Mouse (Mus musculus) heart, adult 18-20 months (tissue): ENCODE data around the gene Rnf213. TPM values are rescaled to one million over a fixed set of nuclear protein-coding genes. Genes with fewer than 3 reads are reported as not detected.

ENCODE experiments used
- DNase-seq, 2 experiments: peaks; one replicate each; pipeline ENCODE4 v3.0.0; 2021 to 2022; ENCODE audit warnings: mixed read lengths in 1 of 2
- total RNA-seq, 2 experiments: library from RNA; stranded (reverse); gene quantifications; 2 replicates each; pipeline ENCODE4 v1.2.3; 2021

Rnf213 gene
- total RNA-seq, 2 experiments from 2014 or later, result 14.6 to 15.2 TPM

DNA sequence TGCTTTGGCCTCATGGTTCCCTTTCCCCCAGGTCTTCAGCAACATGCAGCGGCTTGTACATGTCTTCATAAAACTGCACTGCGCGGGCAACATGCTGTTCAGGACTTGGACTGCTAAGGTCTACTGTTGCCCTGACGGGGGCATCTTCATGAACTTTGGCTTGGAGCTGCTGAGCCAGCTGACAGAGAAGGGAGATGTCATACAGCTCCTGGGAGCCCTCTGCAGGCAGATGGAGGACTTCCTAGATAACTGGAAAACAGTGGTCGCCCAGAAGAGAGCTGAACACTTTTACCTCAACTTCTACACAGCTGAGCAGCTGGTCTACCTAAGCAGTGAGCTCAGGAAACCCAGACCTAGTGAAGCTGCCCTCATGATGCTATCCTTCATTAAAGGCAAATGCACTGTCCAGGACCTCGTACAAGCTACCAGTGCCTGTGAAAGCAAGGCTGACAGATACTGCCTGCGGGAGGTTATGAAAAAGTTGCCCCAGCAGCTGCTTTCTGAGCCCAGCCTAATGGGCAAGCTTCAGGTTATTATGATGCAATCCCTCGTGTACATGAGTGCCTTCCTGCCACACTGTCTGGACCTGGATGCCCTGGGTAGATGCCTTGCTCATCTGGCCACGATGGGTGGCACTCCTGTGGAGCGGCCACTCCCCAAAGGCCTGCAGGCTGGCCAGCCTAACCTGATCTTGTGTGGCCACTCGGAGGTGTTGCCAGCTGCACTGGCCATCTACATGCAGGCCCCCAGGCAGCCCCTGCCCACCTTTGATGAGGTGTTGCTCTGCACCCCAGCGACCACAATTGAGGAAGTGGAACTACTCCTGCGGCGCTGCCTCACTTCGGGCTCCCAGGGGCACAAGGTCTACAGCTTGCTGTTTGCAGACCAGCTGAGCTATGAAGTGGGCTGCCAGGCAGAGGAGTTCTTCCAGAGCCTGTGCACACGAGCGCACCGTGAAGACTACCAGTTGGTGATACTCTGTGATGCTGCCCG, 43.3 kb downstream of the Rnf213 start:
- DNase-seq, result peak in 1 of 2 experiments; percentile 19

GRCm38 (mm10) chr11:119438776-119439175, 45.9 kb downstream of the Rnf213 start:
- DNase-seq, result no peak

- DNase-seq, result no peak
These were observed 49.3 kb downstream of the Rnf213 start for GRCm38 (mm10) chr11:119442199-119442598.

DNA sequence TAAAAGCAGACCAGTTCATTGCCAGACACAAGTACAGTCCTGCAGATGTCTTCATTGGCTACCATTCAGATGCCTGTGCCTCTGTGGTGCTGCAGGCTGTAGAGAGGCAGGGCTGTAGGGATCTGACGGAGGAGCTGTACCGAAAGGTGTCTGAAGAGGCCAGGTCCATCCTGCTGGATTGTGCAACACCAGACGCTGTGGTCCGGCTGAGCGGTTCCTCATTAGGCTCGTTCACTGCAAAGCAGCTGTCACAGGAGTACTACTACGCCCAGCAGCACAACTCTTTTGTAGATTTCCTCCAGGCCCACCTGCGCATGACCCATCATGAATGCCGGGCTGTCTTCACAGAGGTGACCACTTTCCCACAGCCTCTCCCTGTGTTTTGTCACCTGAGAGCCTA, 50.5 kb downstream of the Rnf213 start:
- DNase-seq, result no peak

GRCm38 (mm10) chr11:119456097-119456496, 63.2 kb downstream of the Rnf213 start:
- no peak for DNase-seq

DNA sequence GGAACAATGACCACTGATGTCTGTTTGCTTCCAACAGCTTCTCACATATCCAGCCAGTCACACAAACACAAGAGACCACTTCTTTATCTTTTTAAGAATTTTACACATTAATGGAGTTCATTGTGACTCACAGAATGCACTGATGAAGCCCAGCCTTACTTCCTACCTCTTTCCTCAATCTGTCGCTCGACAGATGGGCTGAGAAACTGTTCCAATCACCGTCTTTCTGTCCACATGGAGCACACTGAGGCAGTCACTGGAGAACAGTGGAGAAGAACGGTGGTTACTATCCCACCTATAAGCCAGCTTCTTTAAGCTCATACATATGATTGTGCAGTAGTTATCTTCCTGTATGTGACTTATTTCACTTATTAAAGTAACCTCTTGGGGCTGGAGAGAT, 85.0 kb downstream of the Rnf213 start:
- no peak for DNase-seq

- peak; percentile 98 to 99 for DNase-seq
These were observed 98.2 kb downstream of the Rnf213 start, which contains the start of gene Endov for GRCm38 (mm10) chr11:119490861-119491689. TSS of gene Endov (plus strand) at chr11:119491347.

- no peak for DNase-seq
These were observed 98.8 kb downstream of the Rnf213 start for GRCm38 (mm10) chr11:119491690-119492087.

- DNase-seq, result no peak
These were observed 99.9 kb downstream of the Rnf213 start for GRCm38 (mm10) chr11:119492830-119493229.

DNA sequence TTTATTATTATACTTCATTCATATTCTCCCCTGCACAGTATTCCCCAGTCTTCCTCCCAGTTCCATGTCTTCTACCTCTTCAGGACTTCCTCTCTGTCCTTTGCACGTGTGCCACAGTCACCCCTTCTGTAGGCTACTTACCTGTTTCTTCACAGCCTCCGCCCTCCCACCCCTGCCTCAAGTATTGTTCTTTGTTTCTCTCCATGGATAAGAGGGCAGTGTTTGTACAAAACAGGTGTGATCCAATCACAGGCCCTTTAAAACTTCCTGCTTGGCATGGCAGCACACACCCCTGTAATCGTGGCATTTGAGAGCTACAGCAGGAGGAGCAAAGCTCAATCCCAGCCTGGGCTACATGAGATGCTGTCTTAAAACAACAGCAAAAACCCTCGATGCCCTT, 100.6 kb downstream of the Rnf213 start:
- DNase-seq, result no peak

DNA sequence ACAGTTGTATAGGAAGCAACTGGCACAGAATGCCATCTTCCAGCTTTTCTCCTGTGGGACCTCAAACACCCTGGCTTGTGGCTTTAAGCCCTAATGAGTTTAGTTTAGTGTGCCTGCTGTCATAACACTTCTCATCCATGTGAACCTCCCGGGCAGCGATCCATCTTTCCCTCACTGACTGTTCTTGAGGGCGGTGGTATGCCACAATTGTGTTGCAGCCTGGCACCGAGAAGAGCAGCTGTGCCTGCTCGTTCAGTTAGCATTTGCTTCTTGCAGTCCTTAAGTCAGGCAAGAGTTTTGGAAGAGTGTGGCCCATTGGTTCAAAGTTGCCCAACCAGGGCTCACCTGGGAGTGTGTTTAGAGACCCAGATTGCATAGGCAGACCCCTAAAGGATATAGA, 103.2 kb downstream of the Rnf213 start:
- DNase-seq, result peak in 1 of 2 experiments; percentile 10

DNA sequence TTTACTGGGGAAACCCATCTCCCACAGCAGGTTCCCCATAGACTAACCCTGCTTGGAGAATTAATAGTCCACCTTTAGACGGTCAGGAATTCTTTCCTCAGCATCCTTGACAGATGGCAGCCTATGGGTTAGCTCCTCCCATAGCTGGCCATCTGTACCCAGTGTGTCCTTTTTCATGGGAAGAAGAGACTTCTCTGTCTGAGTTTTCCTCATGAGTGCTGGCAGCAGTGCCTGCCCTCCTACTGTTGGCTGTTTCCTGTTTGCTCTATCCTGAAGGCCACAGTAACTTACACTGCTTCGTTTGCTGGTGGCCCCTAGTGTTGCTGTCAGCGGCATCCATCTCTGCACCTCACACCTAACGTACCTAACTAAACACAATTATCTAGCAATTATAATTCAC, 104.6 kb downstream of the Rnf213 start:
- no peak for DNase-seq

DNA sequence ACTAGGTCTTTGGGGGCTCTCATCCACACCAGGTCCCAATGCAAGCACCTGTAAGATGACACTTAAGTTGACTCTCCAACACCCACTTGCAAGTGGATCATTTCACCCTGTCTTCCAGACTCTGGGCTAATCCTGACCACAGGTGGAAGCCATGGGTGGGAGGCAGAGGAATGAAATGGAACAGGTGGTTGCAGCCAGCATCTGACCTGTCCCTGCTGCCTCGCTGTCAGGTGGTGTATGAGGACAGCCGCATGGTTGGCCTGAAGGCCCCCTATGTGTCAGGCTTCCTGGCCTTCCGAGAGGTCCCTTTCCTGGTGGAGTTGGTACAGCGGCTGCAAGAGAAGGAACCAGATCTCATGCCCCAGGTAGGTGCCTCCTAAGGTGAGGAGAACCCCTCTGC, 106.4 kb downstream of the Rnf213 start:
- DNase-seq, result no peak

DNA sequence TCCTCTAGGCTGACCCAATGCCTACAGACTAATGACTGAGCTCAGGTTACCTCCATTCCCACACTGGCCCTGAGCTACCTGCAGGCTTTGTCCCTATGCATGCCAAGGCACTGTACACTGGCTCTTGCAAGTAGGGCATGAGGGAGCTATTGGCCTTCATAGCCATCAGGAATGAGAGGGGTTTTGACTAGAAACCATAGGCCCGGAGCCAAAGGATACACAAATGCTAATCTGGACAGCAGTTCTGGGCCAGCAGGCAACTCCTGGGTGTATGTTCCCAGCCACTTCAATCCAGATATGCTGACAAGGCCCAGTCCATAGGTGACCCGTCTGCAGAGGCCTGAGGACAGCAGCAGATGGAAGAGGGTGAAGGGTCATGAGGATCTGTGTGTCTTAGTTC, 107.1 kb downstream of the Rnf213 start:
- no peak for DNase-seq

DNA sequence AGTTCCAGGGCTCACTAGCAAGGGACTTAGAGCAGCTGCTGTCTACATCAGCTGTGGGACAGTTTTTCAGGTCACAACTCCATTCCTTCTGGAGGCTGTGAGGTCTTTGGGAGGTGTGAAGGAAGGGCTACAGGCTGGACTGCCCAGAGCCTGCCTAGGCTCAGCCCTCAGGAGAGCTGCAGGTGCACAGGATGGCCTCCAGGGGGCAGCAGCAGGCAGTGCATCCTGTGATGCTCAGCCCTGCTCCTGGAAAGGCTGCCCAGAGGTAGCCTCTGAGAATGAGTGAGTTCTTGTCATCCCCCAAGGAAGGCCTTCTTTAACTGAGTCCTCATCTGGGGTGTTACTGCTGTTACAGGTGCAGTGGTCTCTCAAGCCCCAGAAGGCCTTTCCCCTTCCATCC, 110.8 kb downstream of the Rnf213 start:
- DNase-seq, result peak; percentile 56 to 85

DNA sequence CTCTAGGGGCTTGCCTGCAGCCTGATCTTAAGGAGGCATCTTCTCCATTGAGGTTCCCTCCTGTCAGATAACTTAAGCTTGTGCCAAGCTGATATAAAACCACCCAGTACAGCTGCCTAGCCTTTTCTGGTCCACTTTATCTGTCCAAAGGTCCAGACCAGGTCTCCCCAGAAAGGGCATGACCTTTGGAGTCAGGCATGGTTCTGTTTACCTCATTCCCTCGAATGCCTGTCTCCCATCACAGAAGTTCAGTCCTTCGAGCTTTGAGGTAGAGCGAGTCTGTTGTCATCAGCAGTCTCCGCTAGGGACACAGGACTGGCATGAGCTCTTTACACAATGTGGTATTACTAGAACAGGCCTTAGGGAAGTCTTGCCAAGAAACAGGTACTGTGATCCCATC, 113.5 kb downstream of the Rnf213 start:
- no peak for DNase-seq

DNA sequence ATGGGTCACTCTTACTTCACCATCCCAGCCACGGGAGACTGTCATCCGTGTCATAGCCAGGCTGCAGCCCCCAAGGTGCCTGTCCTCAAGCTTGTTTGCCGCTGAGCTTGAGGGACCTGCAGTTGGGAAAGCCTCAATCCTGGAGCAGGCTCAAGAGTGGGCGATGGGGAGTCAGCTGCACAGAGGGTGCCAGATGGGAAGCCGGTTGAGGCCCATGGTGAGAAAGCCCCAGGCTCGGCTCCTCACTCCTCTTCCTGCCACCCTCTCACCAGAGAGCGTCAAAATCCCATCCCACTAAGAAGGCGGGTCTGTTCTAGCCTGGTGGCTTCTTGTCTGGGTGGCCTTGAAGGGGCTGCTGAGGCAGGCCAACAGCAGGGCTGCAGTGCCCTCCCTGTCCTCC, 114.9 kb downstream of the Rnf213 start:
- no peak for DNase-seq

DNA sequence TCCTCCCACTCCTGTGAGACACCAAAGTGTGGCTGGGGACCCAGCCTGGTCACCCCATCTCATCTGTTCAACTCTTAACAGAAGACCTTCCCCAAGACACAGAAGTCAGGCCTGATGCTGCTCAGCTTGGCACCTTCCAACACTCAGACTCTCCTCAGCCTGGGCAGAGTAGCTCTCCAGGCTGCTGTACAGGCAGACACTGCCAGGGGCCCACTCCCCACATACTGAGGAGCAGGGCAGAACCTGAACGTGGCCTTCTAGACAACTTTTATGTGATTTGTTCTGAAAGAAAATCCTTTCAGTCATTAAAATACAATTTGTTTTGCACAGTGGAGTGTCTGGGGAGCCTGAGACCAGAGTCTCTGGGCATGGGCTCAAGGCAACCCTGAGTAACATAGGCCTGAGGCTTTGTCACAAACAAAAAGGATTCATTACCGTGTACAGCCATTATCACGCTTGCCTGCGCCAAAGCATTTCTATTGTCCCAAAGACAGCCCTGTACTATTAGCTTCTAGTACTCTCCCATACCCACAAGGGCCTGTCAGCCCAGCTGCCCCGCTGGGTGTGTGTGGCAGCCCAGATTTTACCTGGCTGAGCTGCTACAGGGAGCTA, 116.4 kb downstream of the Rnf213 start:
- no peak for DNase-seq

GRCm38 (mm10) chr11:119513038-119513659, 120.2 kb downstream of the Rnf213 start:
- no peak for DNase-seq

DNA sequence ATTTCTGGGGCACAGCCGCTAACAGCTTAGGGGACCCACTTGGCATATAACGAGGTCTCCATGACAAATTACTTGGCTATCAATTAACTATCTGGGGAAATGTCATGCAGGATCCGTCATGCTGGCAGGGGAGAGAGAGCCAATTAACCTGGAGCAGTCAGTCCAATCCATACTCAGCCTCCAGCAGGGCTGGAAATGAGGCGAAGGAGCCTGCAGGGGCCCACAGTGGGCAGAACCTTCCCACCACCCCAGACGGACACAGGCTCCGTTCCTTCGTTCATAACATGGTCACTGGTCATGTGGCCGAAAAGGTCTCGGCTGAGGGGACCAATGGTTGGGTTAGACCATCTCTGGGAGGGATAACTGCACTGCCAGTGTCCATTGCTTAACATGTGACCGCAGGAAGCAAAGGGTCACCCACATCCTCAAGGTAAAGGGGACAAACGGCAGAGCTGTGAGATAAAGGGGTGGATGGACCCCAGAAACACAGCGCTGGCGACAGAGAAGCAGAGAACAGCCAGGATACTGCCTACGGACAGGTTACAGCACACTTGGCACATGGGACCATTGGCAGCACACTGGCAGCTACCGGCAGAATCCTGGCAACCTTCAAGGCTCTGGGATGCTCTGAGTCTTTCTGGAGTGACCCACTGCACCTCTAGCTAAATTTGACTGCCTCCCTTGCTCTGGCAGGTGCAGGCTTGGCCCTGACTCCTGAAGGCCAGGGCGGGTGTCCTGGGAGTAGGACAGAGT, 121.4 kb downstream of the Rnf213 start:
- no peak for DNase-seq

DNA sequence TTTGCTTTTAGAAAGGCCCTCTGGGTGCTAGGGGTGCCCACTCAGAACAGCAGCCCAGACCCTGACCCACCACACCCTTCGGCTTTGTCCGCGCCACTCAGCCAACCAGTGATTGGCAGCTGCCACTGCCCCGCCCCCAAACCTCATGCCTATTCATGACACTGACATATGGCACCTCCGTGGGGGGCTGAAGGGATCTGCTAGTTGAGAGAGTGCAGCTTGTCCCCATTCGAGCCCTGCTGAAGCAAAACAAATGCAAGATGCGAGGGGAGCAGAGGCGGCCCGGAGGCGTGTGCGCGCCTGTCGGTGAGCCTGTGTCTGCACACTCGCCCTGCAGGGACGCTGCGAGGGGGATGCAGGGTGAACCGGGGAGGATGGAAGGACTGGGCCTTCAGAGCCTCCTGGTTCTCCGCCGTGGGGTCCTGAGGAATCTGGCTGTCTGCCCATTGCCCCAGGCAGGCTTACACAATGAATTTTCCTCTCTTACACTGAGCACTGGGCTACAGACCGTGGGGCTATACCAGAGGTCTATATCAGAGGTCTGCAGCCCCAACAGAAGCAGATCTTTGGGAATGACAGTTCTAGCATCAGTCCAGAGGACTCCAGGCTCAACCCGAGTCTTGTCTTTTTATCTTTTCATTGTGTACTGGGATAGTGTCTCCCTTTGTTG, 122.2 kb downstream of the Rnf213 start:
- no peak for DNase-seq
